Mouse (Mus musculus): Measurements from ENCODE around the gene Col15a1.

Gene Col15a1

GRCm38 (mm10) chr4:47272452-47273130, 64.6 kb downstream of the Col15a1 start:
- DNase-seq (ENCODE audit: low read depth, low spot score), result peak; percentile 83

GRCm38 (mm10) chr4:47273795-47274194, 65.8 kb downstream of the Col15a1 start:
- peak; percentile 64 for DNase-seq (ENCODE audit: low read depth, low spot score)

- DNase-seq (ENCODE audit: low read depth, low spot score), result no peak
These were observed 67.0 kb downstream of the Col15a1 start for GRCm38 (mm10) chr4:47274911-47275310.

DNA sequence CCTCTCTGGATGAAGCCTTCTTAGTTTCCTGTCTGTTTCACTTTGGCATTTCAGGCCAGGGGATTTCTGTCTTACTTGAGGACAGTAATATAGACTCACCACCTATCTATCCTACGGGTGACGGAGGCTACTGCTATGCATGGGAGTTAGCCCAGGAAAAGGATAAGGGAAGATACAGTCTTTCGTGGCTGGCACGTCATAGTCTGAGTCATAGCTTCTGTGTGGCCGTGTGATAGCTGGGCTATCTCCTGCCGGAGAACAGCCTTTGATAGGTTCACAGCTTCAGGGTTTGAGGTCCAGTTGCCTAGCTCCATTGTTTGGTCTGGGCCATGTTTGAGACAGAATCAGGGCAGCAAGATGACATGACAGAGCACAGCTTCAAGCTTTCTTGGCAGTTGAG, 70.4 kb downstream of the Col15a1 start:
- DNase-seq (ENCODE audit: low read depth, low spot score), result peak; percentile 29

- DNase-seq (ENCODE audit: low read depth, low spot score), result no peak
These were observed 71.2 kb downstream of the Col15a1 start for GRCm38 (mm10) chr4:47279085-47279707.

- DNase-seq (ENCODE audit: low read depth, low spot score), result peak; percentile 61
These were observed 72.2 kb downstream of the Col15a1 start for GRCm38 (mm10) chr4:47280126-47280525.

GRCm38 (mm10) chr4:47281920-47282682, 74.1 kb downstream of the Col15a1 start:
- DNase-seq (ENCODE audit: low read depth, low spot score), result no peak

DNA sequence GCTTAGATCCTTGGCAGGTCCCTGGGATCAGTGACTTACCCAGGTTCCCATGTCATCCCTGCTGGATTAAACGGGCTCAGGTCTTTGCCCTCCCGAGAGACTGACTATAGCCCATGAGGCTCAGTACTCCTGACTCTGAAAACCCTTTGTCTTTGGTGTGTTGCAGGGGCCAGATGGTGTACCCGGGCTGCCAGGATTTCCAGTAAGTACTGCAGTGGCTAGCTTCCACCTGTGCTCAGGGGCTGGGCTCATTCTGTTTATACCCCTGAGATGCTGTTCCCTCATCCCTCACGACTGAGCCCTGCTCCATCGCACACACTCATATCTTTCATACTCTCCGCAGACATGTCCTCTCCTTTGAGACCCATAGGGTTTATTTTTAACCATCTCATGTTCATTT, 76.3 kb downstream of the Col15a1 start:
- no peak for DNase-seq (ENCODE audit: low read depth, low spot score)

GRCm38 (mm10) chr4:47284874-47285273, 76.9 kb downstream of the Col15a1 start:
- no peak for DNase-seq (ENCODE audit: low read depth, low spot score)

- no peak for DNase-seq (ENCODE audit: low read depth, low spot score)
These were observed 78.7 kb downstream of the Col15a1 start for GRCm38 (mm10) chr4:47286599-47287147.

DNA sequence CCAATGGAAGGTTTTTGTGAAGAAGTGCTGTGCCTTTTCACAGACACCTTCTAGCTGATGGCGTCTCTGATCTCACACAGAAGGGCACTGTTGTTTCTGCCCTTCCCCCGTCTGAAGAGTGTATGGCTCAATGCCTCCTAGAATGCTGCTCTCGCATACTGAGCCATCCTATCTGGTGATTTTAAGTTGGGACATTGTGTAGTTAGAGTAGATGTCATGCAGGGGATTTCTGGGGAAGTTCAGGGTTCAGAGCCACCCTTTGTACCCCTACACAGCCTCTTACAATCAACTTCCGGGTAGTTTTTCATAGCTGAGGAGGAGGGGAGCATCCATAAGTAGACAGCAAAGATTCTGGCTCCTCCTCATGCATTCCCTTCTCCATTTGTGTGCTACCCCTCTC, 79.5 kb downstream of the Col15a1 start:
- DNase-seq (ENCODE audit: low read depth, low spot score), result peak; percentile 52

GRCm38 (mm10) chr4:47288306-47288705, 80.3 kb downstream of the Col15a1 start:
- peak; percentile 25 for DNase-seq (ENCODE audit: low read depth, low spot score)

- no peak for DNase-seq (ENCODE audit: low read depth, low spot score)
These were observed 81.6 kb downstream of the Col15a1 start for GRCm38 (mm10) chr4:47289526-47289925.

- no peak for DNase-seq (ENCODE audit: low read depth, low spot score)
These were observed 82.5 kb downstream of the Col15a1 start for GRCm38 (mm10) chr4:47290448-47290847.

GRCm38 (mm10) chr4:47291013-47291412, 83.1 kb downstream of the Col15a1 start:
- no peak for DNase-seq (ENCODE audit: low read depth, low spot score)

- no peak for DNase-seq (ENCODE audit: low read depth, low spot score)
These were observed 85.0 kb downstream of the Col15a1 start for GRCm38 (mm10) chr4:47292956-47293355.

- no peak for DNase-seq (ENCODE audit: low read depth, low spot score)
These were observed 86.0 kb downstream of the Col15a1 start for GRCm38 (mm10) chr4:47293771-47294543.

GRCm38 (mm10) chr4:47294544-47295070, 86.6 kb downstream of the Col15a1 start:
- DNase-seq (ENCODE audit: low read depth, low spot score), result no peak

GRCm38 (mm10) chr4:47295547-47295946, 87.6 kb downstream of the Col15a1 start:
- no peak for DNase-seq (ENCODE audit: low read depth, low spot score)

DNA sequence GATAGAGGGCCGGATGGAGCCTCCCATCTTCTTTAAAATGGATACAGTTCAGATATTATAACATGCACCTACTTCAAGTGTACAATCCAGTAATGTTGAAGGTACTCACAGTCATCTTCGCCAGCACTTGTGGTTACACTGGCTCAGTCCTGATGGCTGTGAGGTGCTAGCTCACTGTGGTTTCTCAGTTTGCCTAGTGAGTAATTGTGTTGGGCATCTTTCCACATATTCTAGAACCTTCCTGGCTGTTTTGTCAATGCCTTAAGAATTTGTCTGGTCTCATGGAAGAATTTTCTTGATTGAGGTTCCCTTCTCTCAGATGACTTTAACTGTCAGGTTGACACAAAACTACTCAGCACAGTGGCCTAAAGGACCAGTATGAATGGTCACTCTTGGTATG, 92.7 kb downstream of the Col15a1 start:
- no peak for DNase-seq (ENCODE audit: low read depth, low spot score)

DNA sequence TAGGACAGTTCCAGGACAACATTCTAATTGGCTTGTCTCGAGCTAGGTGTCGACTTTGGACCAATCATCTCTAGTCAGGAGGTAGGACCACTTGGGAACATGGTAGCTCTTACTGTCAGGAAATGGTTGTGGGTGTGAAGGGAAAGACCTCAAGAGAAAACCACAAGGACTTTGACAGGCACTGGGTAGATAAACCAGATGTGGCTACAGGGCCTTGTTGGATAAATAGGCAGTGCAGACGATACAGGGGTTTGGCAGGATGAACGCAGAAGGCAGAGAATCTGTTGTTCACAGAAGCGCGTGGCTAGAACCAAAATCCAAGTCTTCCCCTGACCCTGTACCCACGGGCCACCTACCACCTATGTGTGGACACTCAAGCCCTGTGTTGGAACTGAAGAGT, 94.6 kb downstream of the Col15a1 start:
- no peak for DNase-seq (ENCODE audit: low read depth, low spot score)

All from CD4-positive, CD25-positive, alpha-beta regulatory T cell, adult 2 months (primary cell).